Mouse (Mus musculus): ENCODE measurements around the gene R3hdm2.

R3hdm2 gene

GRCm38 (mm10) chr10:127422047-127422446, 41.9 kb downstream of the R3hdm2 start:
- DNase-seq (ENCODE audit: low read depth, low spot score): peak; percentile 34

DNA sequence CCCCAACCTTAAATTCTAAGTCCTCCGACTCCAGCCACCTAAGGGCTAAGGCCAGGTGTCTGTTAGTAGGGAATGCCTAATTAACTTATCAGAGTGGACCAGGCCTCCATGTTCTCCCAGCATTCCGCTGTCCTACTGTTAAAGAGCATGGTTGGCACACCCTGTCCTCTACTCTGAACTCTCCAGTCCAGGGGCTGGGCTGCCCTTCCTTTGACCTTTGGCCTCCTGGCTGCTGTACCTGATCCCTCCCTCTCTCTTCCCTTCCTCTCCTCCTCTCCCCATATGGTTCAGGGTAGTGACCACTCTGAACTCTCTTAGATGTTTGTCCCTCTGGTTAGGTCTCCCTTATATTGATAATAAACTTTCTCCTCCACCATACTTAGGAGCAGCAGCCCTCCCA, 45.7 kb downstream of the R3hdm2 start:
- DNase-seq (ENCODE audit: low read depth, low spot score): no peak

DNA sequence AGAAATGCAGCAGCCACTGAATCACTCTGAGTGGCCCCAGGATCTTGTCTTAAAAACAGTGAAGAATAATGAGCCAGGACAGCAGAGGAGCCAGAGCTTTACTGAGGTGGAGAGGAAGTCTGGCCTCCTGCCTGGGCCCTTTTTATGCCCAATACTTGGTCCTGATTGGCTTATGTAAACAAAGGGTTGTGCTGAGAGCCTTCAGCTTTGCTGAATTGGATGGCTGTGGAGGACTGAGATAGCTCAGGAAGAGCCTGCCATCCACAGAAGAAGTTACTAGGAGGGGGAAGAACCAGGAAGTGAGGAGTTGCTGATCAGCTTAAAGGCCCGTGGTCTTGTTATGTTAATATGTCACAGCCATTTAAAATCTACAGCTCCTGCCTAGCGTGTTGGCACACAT, 46.5 kb downstream of the R3hdm2 start:
- DNase-seq (ENCODE audit: low read depth, low spot score): peak; percentile 7

DNA sequence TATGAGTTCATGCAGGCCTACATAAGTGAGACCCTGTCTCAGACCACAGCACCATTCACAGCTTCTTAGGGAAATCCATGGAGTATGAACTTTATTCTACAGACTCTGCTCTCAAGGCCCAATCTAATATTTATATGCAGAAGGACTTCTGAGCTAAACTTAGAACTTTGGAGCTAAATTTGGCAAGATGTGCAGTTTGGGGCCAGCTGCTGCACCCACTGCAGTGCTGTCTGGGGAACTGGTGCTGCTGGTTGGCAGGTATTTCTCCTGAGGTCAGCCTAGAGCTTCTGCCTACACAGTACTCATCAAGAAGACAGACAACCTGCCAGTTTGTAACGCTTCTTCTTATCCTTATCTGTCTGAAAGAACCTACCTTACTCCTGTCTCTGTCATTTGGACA, 47.0 kb downstream of the R3hdm2 start:
- DNase-seq (ENCODE audit: low read depth, low spot score): peak; percentile 21

DNA sequence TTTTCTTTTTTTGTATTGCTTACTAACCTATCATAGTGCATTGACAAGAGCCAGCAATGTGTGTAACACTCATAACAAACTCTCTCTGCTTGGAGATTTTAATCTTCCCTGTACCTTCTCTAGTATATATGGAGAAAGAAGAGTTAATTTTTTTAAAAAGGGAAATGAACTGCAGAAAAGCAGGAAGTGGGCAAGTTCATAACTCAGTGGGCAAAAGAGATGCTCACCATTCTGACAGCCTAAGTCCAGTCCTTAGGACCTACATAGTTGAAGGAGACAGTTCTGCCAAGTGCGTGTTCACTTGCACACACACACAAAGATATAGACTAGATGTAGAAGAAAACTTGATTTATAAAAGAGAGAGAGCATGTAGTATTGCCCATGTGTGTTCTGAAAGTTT, 47.9 kb downstream of the R3hdm2 start:
- DNase-seq (ENCODE audit: low read depth, low spot score): peak; percentile 24

DNA sequence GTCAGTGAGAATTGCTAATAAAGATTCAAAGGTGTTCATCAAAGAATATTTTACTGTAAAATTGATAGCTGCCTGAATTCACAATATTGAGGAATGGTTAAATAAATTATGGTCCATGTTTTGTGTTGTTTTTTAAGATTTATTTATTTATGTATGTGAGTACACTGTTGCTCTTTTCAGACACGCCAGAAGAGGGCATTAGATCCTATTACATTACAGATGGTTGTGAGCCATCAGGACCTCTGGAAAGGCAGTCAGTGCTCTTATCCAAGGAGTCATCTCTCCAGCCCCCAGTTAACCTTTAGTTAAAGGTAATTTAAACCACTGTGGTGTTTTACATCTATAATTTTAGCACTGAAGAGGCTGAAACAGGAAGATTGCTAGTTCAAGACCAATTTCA, 49.4 kb downstream of the R3hdm2 start:
- peak; percentile 18 for DNase-seq (ENCODE audit: low read depth, low spot score)

- no peak for DNase-seq (ENCODE audit: low read depth, low spot score)
Observed at GRCm38 (mm10) chr10:127432466-127432865, 52.3 kb downstream of the R3hdm2 start.

- no peak for DNase-seq (ENCODE audit: low read depth, low spot score)
Observed at GRCm38 (mm10) chr10:127437354-127438113, 57.4 kb downstream of the R3hdm2 start.

DNA sequence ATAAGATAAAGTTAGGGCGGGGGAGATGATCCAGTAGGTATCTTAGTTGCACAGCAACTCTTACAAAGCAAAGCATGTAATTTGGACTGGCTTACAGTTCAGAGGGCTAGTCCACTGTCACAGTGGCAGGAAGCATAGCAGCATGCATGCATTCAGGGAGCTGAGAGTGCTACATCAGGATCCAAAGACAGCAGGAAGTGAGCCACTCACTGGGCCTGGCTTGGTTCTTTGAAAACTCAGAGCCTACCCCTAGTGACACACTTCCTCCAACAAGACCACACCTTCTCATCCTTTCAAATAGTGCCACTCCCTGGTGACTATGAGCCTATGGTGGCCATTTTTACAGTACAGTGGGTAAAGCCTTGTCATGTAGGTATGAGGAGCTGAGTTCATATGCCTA, 73.6 kb downstream of the R3hdm2 start:
- DNase-seq (ENCODE audit: low read depth, low spot score): no peak

GRCm38 (mm10) chr10:127462411-127463096, 82.4 kb downstream of the R3hdm2 start:
- DNase-seq (ENCODE audit: low read depth, low spot score): no peak

DNA sequence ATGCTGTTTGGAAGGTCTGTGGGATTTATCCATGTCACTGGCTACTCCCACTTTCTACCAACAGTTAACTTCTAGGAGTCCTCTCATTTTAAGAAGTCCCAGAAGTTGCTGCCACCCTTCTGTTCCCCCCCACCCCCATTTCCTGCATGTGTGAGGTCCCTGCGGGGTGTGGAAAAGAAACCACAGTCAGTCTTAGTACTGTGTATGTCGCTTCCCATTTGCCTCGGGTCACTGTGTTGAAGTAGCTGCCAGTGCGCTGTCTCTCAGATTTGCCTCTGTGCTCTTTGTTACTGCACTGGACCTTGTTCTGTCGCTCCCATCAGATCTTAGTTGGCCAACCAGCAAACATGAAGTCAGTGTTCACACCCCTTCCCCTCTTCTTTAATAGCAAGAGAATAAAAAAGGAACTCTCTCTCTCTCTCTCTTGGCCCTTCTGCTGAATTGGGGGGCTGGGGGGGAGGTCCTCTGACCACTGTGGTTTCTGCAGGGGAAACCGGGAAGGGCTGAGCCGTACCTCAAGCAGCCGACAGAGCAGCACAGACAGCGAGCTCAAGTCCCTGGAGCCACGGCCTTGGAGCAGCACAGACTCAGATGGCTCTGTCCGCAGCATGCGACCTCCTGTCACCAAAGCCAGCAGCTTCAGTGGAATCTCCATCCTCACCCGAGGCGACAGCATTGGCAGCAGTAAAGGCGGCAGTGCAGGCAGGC, 91.3 kb downstream of the R3hdm2 start:
- DNase-seq (ENCODE audit: low read depth, low spot score): no peak

DNA sequence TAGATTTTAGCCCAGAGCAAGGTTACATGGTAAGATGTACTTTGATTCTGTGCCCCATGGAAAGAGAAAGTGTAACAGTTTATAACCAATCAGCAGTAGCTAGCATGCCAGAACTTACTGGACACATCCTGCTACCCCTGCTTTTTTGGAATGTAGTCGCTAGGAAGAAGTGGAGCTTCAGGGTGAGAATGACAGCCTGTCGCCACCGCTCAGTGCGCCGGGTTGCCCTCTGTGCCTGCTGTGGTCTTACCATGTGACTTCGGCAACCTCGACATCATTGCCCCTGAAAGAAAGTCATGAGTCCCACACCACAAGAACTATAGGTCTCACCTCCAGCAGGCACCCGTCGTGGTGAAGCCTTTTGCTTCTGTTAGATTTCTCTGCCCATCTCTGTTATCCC, 92.6 kb downstream of the R3hdm2 start:
- DNase-seq (ENCODE audit: low read depth, low spot score): no peak

DNA sequence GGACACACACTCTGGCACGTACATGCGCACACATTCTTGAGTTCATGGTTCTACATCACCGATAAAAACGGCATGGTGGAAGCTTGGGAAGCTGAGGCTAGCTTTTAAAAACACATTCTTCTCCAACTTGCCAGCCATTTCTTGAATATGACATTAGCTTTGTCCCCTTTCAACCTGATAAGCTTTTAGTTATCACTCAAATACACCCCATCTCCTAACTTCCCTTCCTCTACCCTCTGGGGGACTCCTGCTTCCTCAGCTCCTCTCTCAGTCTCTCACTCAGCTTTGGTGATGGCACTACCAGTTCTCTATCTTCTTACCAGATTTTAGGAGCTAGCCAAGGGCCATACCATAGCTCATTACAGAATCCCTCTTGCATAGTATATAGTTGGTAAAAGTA, 95.0 kb downstream of the R3hdm2 start:
- DNase-seq (ENCODE audit: low read depth, low spot score): no peak

GRCm38 (mm10) chr10:127476541-127476940, 96.4 kb downstream of the R3hdm2 start:
- no peak for DNase-seq (ENCODE audit: low read depth, low spot score)

DNA sequence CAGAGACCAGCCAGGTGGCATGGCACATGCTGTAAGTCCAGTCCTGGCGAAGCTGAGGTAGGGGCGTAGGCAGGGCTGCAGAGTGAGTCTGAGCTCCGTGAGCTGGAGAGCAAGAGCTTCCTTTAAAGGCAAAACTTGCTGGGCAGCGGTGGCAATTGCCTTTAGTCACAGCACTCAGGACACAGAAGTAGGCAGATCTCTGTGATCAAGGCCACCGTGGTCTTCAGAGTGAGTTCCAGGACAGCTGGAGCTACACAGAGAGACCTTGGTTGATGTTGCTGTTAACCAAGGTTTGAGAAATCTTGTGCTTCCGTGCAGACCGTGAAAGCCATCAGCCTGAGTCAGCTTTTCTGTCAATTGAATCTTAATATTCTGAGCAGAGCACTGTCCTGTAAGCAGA, 97.2 kb downstream of the R3hdm2 start:
- DNase-seq (ENCODE audit: low read depth, low spot score): no peak

- peak; percentile 46 for DNase-seq (ENCODE audit: low read depth, low spot score)
Observed at GRCm38 (mm10) chr10:127479131-127479530, 99.0 kb downstream of the R3hdm2 start.

GRCm38 (mm10) chr10:127480833-127481813, 101.0 kb downstream of the R3hdm2 start:
- no peak for DNase-seq (ENCODE audit: low read depth, low spot score)

- DNase-seq (ENCODE audit: low read depth, low spot score): no peak
Observed at GRCm38 (mm10) chr10:127485235-127485634, 105.1 kb downstream of the R3hdm2 start.

DNA sequence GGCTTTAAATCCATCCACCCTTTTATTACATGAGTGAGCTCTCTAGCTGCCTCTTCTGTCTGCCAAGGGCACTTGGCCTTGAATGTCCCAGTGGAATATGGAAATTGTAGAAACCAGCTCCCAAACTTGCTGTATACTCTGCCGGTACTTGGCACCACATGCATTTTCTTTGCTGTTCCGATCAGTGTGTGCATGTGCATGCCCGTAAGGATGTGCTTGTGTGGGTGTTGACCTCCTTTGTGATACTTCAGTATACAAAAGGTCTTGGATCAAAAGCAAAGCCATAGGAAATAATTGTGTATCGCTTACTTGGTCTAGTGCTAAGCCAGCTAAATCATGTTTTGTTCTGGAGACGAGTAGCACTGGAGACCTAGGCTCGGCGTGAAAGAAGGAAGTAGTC, 108.7 kb downstream of the R3hdm2 start:
- no peak for DNase-seq (ENCODE audit: low read depth, low spot score)

DNA sequence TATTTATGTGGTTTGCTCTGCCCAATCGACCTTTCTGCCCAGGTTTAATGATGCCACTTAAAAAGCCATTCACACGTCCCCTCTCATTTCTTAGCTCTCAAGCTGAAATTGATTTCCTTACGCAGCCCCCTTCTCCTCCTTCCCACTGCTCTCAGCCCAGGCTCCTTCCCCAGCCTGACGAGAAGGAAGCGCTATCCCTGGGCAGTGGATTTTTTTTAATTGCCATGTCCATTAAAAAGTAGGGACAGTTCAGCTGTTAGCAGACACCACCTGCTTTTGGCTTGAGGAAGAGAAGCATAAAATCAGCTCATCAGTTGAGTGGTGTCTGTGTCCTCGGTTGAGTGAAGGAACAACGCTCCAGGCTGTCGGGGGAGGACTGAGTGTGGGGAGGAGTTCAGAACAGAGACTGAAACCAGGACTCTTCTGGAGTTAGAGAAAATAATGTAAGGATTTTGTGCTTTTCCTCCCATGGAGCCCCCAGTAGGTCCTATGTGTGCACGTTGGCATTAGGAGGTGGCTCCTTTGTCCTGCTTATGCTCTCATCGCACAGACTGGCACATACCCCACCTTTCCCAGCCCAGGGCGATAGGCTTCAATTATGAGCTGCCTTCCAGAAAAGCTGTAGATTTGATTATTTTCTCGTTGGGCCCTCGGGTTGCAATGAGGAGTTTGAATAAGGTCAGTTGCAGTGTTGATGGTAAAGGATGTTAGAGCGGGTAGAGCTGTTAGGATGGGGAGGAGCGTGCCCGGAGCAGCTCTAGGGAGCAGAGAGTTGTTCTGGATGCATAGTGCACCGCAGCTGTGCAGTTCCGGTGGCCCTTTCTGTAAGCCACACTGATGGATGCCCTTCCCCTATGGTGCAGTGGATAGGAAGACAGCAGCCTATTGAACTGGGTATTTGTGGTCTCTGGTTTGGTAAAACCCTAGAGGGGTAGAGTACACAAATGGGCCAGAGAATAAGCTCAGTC, 110.3 kb downstream of the R3hdm2 start:
- no peak for DNase-seq (ENCODE audit: low read depth, low spot score)
